19 mouse cellular contexts compared by ENCODE assay signal in genomic region chr8:121479144-121479543, GRCm38 (mm10).
DNase-seq lines count a peak whose midpoint lies in the region; ATAC-seq lines count a peak whose summit lies in the region.
"Had no signal": no experiment of that assay in that cellular context is flagged by ENCODE, and none has a peak within 500 bp of the region (broad histone marks: within the 10 kb centered on the region; RNA-seq: fewer than 3 reads in every experiment).

No protein-coding gene starts in this region.

- H3K27me3 ChIP-seq in heart, embryonic 11.5 days (ENCODE audit: control insufficient read depth, insufficient read depth, low read length) = no peaks in the 10 kb centered on the region; the same call in 1 of the 2 replicates
- H3K27me3 ChIP-seq in midbrain, embryonic 12.5 days = peaks cover 76% of the 10 kb centered on the region
- peaks cover 3% of the 10 kb centered on the region; the same call in 1 of the 2 replicates for H3K27me3 ChIP-seq in midbrain, embryonic 11.5 days (ENCODE audit: control insufficient read depth, insufficient read depth, low read length)

- H3K4me1 ChIP-seq in heart, embryonic 11.5 days (ENCODE audit: control insufficient read depth, insufficient read depth, low read length) = peaks cover 5% of the 10 kb centered on the region; the same call in 1 of the 2 replicates
- peaks cover 24% of the 10 kb centered on the region for H3K4me1 ChIP-seq in midbrain, embryonic 12.5 days
- H3K4me1 ChIP-seq in midbrain, embryonic 11.5 days (ENCODE audit: control insufficient read depth, insufficient read depth, low read length) = peaks cover 14% of the 10 kb centered on the region

- H3K9me3 ChIP-seq in heart, embryonic 11.5 days (replicated peaks; ENCODE audit: control insufficient read depth, low read length) = no peaks in the 10 kb centered on the region
- no peaks in the 10 kb centered on the region for H3K9me3 ChIP-seq in midbrain, embryonic 12.5 days
- H3K9me3 ChIP-seq in midbrain, embryonic 11.5 days (ENCODE audit: control insufficient read depth, low read length) = no peaks in the 10 kb centered on the region
- H3K9me3 ChIP-seq: forebrain, embryonic 12.5 days; hindbrain, embryonic 13.5 days had no signal

- H3K4me2 ChIP-seq in heart, embryonic 11.5 days = no peak overlapping the region
- H3K4me2 ChIP-seq in midbrain, embryonic 12.5 days (replicated peaks) = no peak overlapping the region
- no peak overlapping the region for H3K4me2 ChIP-seq in midbrain, embryonic 11.5 days
- H3K4me2 ChIP-seq: forebrain, embryonic 12.5 days; hindbrain, embryonic 13.5 days had no signal

- 78% methylated on average over 8 of the region's 8 CpGs for WGBS in heart, embryonic 11.5 days (ENCODE audit: insufficient replicate concordance)
- 84% methylated on average over 8 of the region's 8 CpGs for WGBS in midbrain, embryonic 12.5 days
- WGBS in midbrain, embryonic 11.5 days = 85% methylated on average over 8 of the region's 8 CpGs

- peak; percentile 33 to 46 for DNase-seq in heart, postnatal 10 days
- peak; percentile 62 for DNase-seq in kidney, postnatal 10 days
- DNase-seq in kidney, adult 9 months = no peak
- no peak for DNase-seq in midbrain, embryonic 11.5 days (ENCODE audit: low spot score, missing footprints)
- DNase-seq in T-cell, adult 2 months (ENCODE audit: low spot score) = no peak
- DNase-seq: adrenal gland, postnatal 36 days; cerebellum, adult 11 months; cerebellum, adult 9-11 months; layer of hippocampus, adult 9-11 months; midbrain, embryonic 14.5 days; right cerebral cortex, postnatal 25 days; spleen, adult 18-20 months; thymus, postnatal 14 days had no signal

- no peaks in the 10 kb centered on the region for H3K36me3 ChIP-seq in heart, embryonic 11.5 days (ENCODE audit: control insufficient read depth, insufficient read depth, low read length)
- no peaks in the 10 kb centered on the region for H3K36me3 ChIP-seq in midbrain, embryonic 12.5 days
- H3K36me3 ChIP-seq in midbrain, embryonic 11.5 days (ENCODE audit: control insufficient read depth, insufficient read depth, low read length) = no peaks in the 10 kb centered on the region
- H3K36me3 ChIP-seq: forebrain, embryonic 12.5 days; hindbrain, embryonic 13.5 days had no signal

- no peak overlapping the region for H3K27ac ChIP-seq in heart, embryonic 11.5 days (ENCODE audit: low read depth, low read length)
- H3K27ac ChIP-seq in midbrain, embryonic 12.5 days (replicated peaks) = no peak overlapping the region; the same call in 1 of the 2 replicates
- H3K27ac ChIP-seq in midbrain, embryonic 11.5 days (ENCODE audit: low read depth, low read length) = no peak overlapping the region
- H3K27ac ChIP-seq: forebrain, embryonic 12.5 days; hindbrain, embryonic 13.5 days; liver, embryonic 14.5 days had no signal

- no peak overlapping the region for H3K4me3 ChIP-seq in heart, embryonic 11.5 days (ENCODE audit: low read depth, low read length)
- no peak overlapping the region for H3K4me3 ChIP-seq in midbrain, embryonic 12.5 days
- H3K4me3 ChIP-seq in midbrain, embryonic 11.5 days (ENCODE audit: low read depth, low read length) = no peak overlapping the region
- H3K4me3 ChIP-seq: forebrain, embryonic 12.5 days; hindbrain, embryonic 13.5 days had no signal

- H3K9ac ChIP-seq in heart, embryonic 11.5 days (ENCODE audit: low read depth, low read length) = no peak overlapping the region
- H3K9ac ChIP-seq in midbrain, embryonic 12.5 days (replicated peaks) = 0 out of 2 replicates have a peak overlapping the region, but pooled peaks have one; percentile 13
- no peak overlapping the region; the same call in 1 of the 2 replicates for H3K9ac ChIP-seq in midbrain, embryonic 11.5 days (ENCODE audit: low read length)
- H3K9ac ChIP-seq: forebrain, embryonic 12.5 days; hindbrain, embryonic 13.5 days; liver, embryonic 14.5 days had no signal

- intact Hi-C loops in heart, postnatal 10 days (cut with DNase I) = no loop called here

- no peak for ATAC-seq in heart, embryonic 11.5 days (replicated peaks; ENCODE audit: insufficient number of reproducible peaks, low FRiP score, low TSS enrichment)
- no peak for ATAC-seq in midbrain, embryonic 12.5 days (ENCODE audit: low FRiP score, low read depth)
- ATAC-seq in midbrain, embryonic 11.5 days (ENCODE audit: low FRiP score) = no peak
- ATAC-seq: CD4-positive, CD25-positive, alpha-beta regulatory T cell, adult 4 months had no signal

Comparison
In these comparisons a context has a peak if more than half of its experiments do, and no peak if none do; other contexts are left out.
1. DNase-seq: peak in heart, postnatal 10 days (2 of 2) and kidney, postnatal 10 days (single experiment); none in kidney, adult 9 months (single experiment), midbrain, embryonic 11.5 days (single experiment) and T-cell, adult 2 months (single experiment).